Mouse (Mus musculus) Patski (cell line): ENCODE measurements at regions not wholly inside any gene's neighbourhood (a gene's known extent, or its start where the extent isn't known, plus 50 kb on each side); places are given as distances from the start of the nearest gene placed in this dataset.
A peak's percentile ranks its signal among the peaks of the same experiment; 100 is the strongest.

Experiments
- ATAC-seq: fragments of 100-300 bp; one replicate; pipeline ENCODE4 v1.8.0; 2021
- CTCF ChIA-PET: fragments of 350-600 bp; sonication (Branson Sonifier 250); formaldehyde crosslinking; loops from one replicate; lab custom pipeline; 2022; ENCODE audit warnings: inconsistent platforms; lab: Charles Lee
- POLR2A ChIA-PET: fragments of 350-600 bp; sonication (Branson Sonifier 250); formaldehyde crosslinking; loops from one replicate; lab custom pipeline; 2022; ENCODE audit warnings: antibody characterized with exemption, inconsistent platforms; lab: Charles Lee
- DNase-seq: peaks from one replicate; pipeline ENCODE4 v3.0.0-alpha.2; 2011; ENCODE audit warnings: low read depth, low spot score
- H3K27me3 ChIP-seq: fragments of 371-371 bp; one replicate; pipeline ENCODE4 v1.5.1; 2021
- CTCF ChIP-seq: fragments of 100-300 bp; IDR thresholded peaks from one replicate; pipeline ENCODE4 v1.5.1; 2021
- in situ Hi-C: fragments of 300-500 bp; cut with MboI; formaldehyde crosslinking; loops from 3 replicates; pipeline ENCODE4 v1.11.1; 2018; ENCODE audit warnings: low pct_unique_long_range_greater_than_20kb, mixed read lengths

- no peak for DNase-seq
- TF ChIP-seq CTCF, result no peak
- ATAC-seq, result no peak
- ChIA-PET POLR2A (no interaction called here), CTCF (interaction anchor here (1.5 kb wide), 1 partner anchor 238 kb away, joined by 3 read pairs; no protein-coding TSS in a partner anchor)
- H3K27me3 ChIP-seq, result no peaks in the 10 kb centered on the region
- in situ Hi-C loops, result no loop called here
Measured at GRCm38 (mm10) chr13:41541139-41541538, 54.0 kb upstream of the Nedd9 start.

GRCm38 (mm10) chr13:41546063-41546462 lies 58.9 kb upstream of the Nedd9 start:
- ATAC-seq (peak; percentile 82), DNase-seq (peak; percentile 81)
- ChIA-PET POLR2A (no interaction called here), CTCF (no interaction called here)
- no peaks in the 10 kb centered on the region for H3K27me3 ChIP-seq
- in situ Hi-C loops, result no loop called here
- TF ChIP-seq CTCF, result no peak

- in situ Hi-C loops, result no loop called here
- TF ChIP-seq CTCF, result no peak
- POLR2A ChIA-PET, result no interaction called here
- DNase-seq, result no peak
- H3K27me3 ChIP-seq, result no peaks in the 10 kb centered on the region
- CTCF ChIA-PET, result no interaction called here
- ATAC-seq, result no peak
Measured at GRCm38 (mm10) chr13:41546531-41546930, 59.2 kb upstream of the Tmem170b start.

GRCm38 (mm10) chr13:41549283-41549682 lies 56.4 kb upstream of the Tmem170b start:
- H3K27me3 ChIP-seq, result no peaks in the 10 kb centered on the region
- in situ Hi-C loops, result no loop called here
- no peak for DNase-seq
- TF ChIP-seq CTCF, result no peak
- ChIA-PET CTCF (no interaction called here), POLR2A (no interaction called here)
- no peak for ATAC-seq

GRCm38 (mm10) chr13:41550246-41550900 lies 55.3 kb upstream of the Tmem170b start:
- TF ChIP-seq CTCF, result no peak
- ATAC-seq (no peak), DNase-seq (no peak)
- in situ Hi-C loops, result no loop called here
- ChIA-PET CTCF (interaction anchor here (0.7 to 1.1 kb wide), 2 partner anchors 12 to 18 kb away, joined by 4 read pairs; no protein-coding TSS in a partner anchor), POLR2A (interaction anchor here (0.8 kb wide), 1 partner anchor 192 kb away, joined by 3 read pairs; no protein-coding TSS in a partner anchor)
- no peaks in the 10 kb centered on the region for H3K27me3 ChIP-seq

GRCm38 (mm10) chr13:41551711-41552349 lies 53.9 kb upstream of the Tmem170b start:
- DNase-seq (peak; percentile 49), ATAC-seq (no peak)
- ChIA-PET POLR2A (interaction anchor here (0.9 kb wide), 1 partner anchor 14 kb away, joined by 3 read pairs; no protein-coding TSS in a partner anchor), CTCF (no interaction called here)
- in situ Hi-C loops, result no loop called here
- H3K27me3 ChIP-seq, result no peaks in the 10 kb centered on the region
- no peak for TF ChIP-seq CTCF

GRCm38 (mm10) chr13:41554401-41554800 lies 51.3 kb upstream of the Tmem170b start:
- in situ Hi-C loops, result no loop called here
- ATAC-seq, result no peak
- TF ChIP-seq CTCF, result no peak
- ChIA-PET POLR2A (interaction anchor here (1.8 kb wide), 1 partner anchor 10 kb away, joined by 3 read pairs; no protein-coding TSS in a partner anchor), CTCF (no interaction called here)
- no peak for DNase-seq
- no peaks in the 10 kb centered on the region for H3K27me3 ChIP-seq
